Mouse (Mus musculus) kidney, adult 2 months (tissue): ENCODE measurements around the gene Serp1.

ENCODE experiments used
- CTCF ChIP-seq: fragments of 200-500 bp; conservative IDR thresholded peaks from 2 replicates; pipeline ENCODE4 v1.5.1; 2011; ENCODE audit warnings: low read depth, mild to moderate bottlenecking, control low read depth, low read length, moderate library complexity, mixed read lengths; ENCODE audit not compliant: insufficient read depth, insufficient read length
- POLR2A ChIP-seq: fragments of 200-500 bp; IDR thresholded peaks from one replicate; pipeline ENCODE4 v1.6.1; 2011; ENCODE audit warnings: low read depth, low read length, control low read depth

DNA sequence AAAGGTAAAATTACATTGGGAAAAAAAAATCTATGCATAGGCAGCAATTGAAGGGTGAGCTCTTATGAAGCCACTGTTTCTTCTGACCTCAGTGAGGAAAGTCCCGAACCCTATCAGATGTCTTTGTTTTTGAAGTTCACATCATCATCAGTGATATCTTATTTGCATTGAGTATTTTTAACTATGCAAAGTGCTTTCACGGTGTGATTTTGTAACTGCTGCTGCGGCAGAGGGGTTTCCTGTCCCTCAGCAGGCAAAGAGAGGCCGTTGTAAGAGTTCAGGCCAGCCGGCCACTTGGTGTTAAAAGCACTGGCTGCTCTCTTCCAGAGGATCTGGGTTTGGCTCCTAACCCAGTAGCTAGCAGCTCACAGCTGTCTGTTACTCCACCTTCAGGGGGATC, 8.4 kb downstream of the Serp1 start:
- no peak for TF ChIP-seq CTCF
- TF ChIP-seq POLR2A = no peak
